Mouse (Mus musculus): ENCODE results near the gene 1700010B08Rik. TPM values are rescaled to one million over a fixed set of nuclear protein-coding genes. Genes with fewer than 3 reads are reported as not detected.

The 1700010B08Rik gene
- polyA plus RNA-seq, 1 experiment from 2014 or later: not detected

Small RNA genes lying within 50 kb of the gene (microRNA-seq; reads per million reads assigned to microRNA genes)
- gene Mir6340: not detected

Other genes starting within 250 kb of the 1700010B08Rik start
- gene 1700021F07Rik, start 196.8 kb upstream of the 1700010B08Rik start, polyA plus RNA-seq (2014; fragmentation: Nextera tagmentation; extraction: Ambion mirVana): not detected in 2 replicates
- gene Ankrd60, start 141.1 kb upstream of the 1700010B08Rik start, polyA plus RNA-seq (2014; fragmentation: Nextera tagmentation; extraction: Ambion mirVana): not detected in 2 replicates
- gene Rab22a, start 59.7 kb upstream of the 1700010B08Rik start, polyA plus RNA-seq (2014; fragmentation: Nextera tagmentation; extraction: Ambion mirVana): 35.5 and 38.4 TPM in 2 replicates
- 11.7 and 13.7 TPM in 2 replicates for gene Vapb, start 18.1 kb downstream of the 1700010B08Rik start, polyA plus RNA-seq (2014; fragmentation: Nextera tagmentation; extraction: Ambion mirVana)

Measured in neural tube, embryonic 14.5 days (tissue).